Mouse (Mus musculus): ENCODE results near the gene Man2a1.

- TF ChIP-seq TAL1 (IDR thresholded peaks at IDR 0.05; ENCODE audit: low read length), result no peak
- TF ChIP-seq GATA1 (IDR thresholded peaks at IDR 0.05; ENCODE audit: low read length), result no peak
Measured at GRCm38 (mm10) chr17:64604163-64604562, 3.6 kb downstream of the Man2a1 start.

All from erythroblast, embryonic 14.5 days (primary cell).